Mouse (Mus musculus) CH12F3 (cell line): ENCODE results near the gene Slc24a3.

ENCODE experiments used
- in situ Hi-C: fragments of 300-500 bp; cut with MboI; formaldehyde crosslinking; loops from 2 replicates; pipeline ENCODE4 v1.14.3; 2020; ENCODE audit warnings: low sequenced_read_pairs

Gene Slc24a3

DNA sequence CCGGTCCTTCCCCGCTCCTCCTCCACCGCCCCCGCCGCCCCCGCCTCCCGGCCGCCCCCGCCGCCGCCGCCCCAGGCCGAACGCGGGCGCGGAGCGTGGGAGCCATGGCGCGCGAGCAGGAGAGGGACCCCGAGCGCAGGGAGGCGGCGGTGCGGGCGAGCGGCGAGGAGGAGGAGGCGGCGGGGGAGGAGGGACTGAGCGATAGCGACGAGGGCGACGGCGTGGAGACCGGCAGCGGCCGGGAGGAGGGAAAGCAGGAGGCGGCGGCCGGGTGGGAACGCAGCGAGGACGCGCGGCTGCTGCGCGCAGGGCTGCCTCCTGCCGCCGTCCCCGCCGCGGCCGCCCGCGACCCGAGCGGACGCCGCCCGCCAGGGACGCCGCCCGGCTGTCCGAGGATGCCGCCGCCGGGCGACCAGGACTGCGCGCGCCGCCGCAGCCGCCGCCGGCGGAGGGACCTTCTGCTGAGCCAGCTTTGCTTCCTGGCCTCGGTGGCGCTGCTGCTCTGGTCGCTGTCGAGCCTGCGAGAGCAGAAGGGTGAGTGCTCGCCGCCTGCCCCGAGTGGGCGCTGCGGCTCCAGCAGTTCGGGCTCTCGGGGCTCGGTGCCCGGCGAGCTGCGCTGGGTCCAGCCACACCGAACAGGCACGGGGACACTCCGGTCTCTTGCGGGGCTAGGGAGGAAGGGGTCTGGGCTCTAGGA is at the start of gene Slc24a3:
Gene Slc24a3, plus strand, starts transcription at position 91 of the 697 bp plus-strand sequence.
- in situ Hi-C loops: no loop called here

- in situ Hi-C loops: loop anchor here (25.0 kb wide), 1 partner anchor 480 kb away; no protein-coding TSS in a partner anchor
Measured at GRCm38 (mm10) chr2:145117762-145118161, 49.8 kb upstream of the Slc24a3 start.

GRCm38 (mm10) chr2:145127747-145128146 is 39.8 kb upstream of the Slc24a3 start:
- in situ Hi-C loops: no loop called here

DNA sequence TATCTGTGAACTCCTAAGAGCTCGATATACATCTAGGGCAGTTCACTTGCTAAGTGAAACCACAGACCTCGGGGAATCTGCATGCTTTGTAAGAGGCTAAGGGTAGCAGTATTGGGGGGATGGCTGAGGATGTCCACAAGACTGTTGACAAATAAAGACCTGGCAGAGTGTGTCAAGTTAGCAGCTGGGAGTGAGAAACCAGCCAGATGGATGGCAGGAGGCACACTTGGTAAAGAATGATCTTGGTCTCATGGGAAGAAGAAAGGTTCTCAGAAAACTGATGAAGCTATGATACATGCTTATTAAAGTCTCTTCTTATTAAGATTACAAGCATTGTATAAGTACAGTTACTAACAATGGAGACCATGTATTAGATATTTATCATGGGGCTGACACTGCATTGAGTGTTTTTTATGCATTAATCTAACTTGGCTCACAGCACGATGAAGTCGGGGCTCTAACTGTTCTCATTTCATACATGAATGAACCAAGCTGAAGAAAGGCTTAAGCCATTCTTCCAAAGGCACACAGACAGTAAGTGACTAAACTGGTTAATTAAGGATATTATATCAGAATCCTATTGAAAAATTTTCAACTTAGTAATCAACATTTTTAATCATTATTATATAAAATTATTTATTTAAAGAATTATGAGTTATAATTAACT is 30.8 kb upstream of the Slc24a3 start:
- in situ Hi-C loops: no loop called here

DNA sequence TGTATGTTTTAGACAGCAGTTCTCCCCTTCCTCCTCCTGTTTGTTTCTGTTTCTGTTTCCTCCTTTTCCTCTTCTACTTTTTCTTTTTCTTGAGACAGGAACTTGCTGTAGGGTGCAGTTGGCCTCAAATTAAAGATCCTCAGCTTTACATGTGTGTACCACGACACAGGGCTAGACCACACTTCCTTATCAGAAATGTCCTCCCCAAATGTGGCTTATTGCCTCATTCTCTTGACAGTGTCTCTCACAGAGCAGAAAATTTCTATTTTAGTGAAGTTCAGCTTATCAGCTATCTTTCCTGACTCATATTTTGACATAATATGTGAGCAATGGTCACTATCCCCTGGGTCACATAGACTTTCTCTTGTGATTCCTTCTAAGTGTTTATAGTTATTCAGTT is 17.1 kb upstream of the Slc24a3 start:
- in situ Hi-C loops: no loop called here

DNA sequence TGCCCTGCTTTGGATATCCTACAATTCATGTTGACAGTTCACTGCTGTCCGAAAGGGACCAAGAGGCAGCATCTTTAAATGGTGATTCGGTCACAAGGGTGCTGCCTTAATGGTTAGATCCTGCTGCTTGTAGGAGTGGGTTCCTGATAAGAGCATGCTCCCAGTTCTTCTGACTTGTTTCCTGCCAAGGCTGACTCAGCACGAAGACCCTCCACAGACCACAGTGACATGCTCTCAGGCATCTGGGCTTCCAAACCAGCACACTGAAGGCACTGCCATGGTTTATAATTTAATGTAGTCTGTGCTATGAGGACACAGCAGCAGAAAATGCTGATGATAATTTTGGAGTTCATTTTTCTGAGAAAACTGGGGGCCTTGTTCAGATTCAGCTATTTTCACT is 16.7 kb upstream of the Slc24a3 start:
- in situ Hi-C loops: no loop called here

GRCm38 (mm10) chr2:145152281-145152680 is 15.3 kb upstream of the Slc24a3 start:
- in situ Hi-C loops: no loop called here

DNA sequence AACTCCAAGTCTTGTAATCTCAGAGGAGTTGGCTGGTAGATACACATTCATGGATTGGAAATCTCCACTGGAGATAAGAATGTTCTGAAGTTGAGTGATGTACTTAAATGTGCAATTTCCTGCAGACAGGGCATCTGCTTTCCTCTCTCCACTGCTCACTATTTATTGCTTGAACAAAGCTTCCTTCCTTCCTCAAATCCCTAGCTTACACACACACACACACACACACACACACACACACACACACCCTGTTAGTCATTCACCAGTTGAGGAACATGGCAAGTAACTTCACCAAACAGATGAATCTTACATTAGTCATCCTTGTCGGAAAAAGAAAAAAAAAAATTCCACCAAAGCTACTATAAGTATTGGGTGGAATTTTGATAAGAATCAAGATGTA is 8.6 kb upstream of the Slc24a3 start:
- in situ Hi-C loops: no loop called here

- in situ Hi-C loops: no loop called here
Measured at GRCm38 (mm10) chr2:145161046-145161700, 6.4 kb upstream of the Slc24a3 start.

DNA sequence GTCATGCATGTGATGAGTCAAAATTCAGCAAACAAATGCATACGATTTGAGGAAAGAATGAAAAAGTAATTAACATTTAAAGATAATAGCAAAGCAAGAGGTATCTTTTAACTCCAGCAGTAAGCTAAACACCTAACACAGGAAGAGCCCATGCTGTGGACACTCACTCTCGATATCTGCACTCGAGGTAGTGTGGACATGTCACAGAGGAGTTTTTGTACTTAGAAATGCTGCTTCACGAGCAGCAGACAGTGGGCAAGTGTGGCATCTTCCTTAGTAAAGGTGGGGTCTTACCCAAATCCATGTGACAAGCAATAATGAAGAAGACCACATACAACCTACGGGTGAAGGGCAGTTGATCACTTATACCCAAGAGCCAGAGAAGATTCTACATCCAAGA is 3.5 kb upstream of the Slc24a3 start:
- in situ Hi-C loops: no loop called here

GRCm38 (mm10) chr2:145164562-145164961 is 3.0 kb upstream of the Slc24a3 start:
- in situ Hi-C loops: no loop called here

DNA sequence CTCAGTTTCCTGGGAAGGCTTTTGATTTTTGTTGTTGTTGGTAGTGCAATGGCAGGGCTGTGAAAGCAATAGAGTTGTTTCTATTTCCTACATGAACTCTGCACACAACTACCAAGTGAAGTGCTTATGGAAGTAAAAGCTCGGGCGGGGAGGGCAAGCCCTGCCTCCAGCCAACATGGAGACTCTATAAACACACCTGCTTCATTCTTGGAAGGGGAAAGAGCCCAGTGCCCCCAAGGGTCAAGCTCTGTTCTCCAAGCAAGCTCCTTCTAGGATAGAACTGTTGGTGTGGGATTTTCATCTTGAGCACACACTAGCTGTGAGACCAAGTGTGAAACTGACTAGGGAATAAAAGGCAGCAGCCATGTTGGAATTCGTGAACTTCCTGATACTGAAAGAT is 2.5 kb upstream of the Slc24a3 start:
- in situ Hi-C loops: no loop called here

DNA sequence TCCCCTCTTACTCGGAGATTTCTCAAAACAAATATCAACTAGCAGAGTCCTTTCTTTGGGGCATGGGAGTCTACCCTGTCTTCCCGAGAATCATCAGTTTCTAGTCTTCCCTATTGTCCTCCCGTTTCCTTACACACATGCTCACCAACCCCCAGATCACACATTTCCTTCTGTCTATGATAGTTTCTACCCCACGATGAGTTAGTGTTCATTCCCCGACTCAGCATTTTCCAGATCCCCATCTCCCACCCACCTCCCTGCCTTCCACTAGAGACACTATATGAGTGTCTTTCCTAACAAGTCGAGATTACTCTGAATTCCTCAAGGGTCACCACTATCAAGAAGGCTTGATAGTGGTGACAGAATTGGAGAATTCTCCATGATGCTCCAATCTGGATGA is 1.7 kb upstream of the Slc24a3 start:
- in situ Hi-C loops: no loop called here

DNA sequence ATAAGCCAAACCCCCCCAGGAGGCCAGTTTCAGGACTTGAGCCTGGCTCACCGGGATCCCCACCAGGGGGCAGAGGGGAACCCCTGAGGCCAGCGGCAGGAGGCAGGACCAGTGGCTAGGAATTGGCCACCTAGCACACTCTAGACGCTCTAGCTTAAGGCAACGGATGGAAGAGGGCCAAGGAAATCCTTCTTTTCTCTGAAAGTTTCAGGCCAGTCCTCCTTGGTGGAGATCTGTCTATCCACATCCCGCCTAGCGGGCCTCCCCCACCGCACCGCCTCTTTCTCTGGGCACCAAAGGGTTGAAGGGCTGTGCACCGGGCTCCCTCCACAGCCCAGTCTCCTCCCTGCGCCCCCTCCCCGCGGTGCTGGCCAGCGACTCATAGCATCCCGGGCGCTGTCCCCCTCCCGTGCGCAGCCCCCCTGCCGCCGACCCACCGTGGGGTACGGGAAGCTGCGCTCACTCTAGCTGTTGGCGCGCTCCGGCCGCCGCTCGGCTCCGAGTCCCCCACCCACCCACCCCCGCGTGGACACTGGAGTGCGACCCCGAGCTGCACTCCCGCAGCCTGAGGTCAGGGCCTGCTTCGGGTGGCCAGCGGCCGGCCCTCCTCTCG is 397 bp upstream of the Slc24a3 start:
- in situ Hi-C loops: no loop called here

- in situ Hi-C loops: no loop called here
Measured at GRCm38 (mm10) chr2:145168405-145168971, 934 bp downstream of the Slc24a3 start.

DNA sequence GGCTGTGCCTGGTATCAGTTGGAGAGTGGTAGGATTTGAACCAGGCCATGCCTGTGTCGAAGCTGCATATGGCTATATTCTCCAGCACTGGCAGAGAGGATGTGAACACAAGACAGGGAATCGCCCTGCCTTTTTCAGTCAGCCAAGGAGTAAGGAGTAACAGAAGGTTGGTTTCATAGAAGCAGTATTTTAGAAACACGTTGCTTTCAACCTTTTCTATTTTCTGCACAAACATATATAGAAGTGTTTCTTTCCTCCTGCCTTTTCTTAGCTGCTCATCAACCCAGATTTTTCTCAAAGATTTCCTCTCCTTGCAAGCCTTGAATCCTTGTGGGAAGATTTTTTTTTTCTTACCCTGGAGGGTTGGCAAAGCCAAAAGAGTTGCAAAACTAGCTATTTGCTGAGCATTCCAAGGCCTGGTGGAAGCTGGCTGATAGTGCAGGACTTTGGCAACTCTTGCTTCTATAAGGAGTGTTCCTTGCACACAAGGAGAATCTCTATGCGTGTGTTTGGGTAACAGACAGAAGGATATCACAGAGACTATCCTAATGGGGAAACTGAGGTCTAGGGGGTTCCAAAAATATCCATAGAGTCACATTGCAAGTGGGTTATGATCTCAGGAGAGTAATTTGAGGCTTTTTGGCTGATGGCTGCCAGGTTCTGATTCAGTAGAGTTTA is 5.6 kb downstream of the Slc24a3 start:
- in situ Hi-C loops: no loop called here

DNA sequence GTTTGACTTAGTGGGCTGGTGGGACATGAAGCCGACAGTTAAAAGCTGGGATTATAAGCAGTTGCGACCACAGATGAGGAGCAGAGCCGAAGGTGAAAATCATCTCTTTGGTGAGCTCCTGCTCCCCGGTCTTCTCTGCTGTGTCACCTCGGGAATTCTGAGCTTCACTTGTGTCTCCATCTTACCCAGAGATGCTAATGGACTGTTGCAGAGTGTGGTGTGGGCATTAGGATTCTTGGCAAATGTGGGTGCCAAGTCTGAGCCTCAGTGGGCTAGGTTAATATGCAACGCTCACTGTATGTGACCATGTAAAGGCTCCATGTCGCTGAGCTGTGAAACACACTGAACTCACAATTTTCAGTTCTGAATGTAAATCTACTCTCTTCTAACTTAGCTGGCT is 7.5 kb downstream of the Slc24a3 start:
- in situ Hi-C loops: no loop called here

DNA sequence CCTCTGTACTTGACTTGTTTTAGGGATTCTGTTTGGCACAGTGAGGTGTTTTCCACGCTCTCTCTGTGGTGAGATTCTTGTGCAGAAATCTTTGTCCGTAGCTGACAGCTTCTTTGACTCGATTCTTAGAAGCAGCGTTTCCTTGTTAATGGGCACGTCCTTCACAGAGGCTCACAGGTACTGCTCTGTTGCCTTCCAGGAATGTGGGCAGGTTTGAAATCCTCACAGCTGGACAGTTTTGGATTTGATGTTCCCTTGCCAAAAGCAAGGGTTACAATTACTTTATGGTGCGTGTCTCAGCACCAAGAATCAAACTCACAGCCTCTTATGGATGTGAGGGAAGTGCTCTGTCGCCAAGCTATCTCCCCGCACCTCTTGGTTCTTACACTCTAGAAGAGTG is 14.9 kb downstream of the Slc24a3 start:
- in situ Hi-C loops: no loop called here

DNA sequence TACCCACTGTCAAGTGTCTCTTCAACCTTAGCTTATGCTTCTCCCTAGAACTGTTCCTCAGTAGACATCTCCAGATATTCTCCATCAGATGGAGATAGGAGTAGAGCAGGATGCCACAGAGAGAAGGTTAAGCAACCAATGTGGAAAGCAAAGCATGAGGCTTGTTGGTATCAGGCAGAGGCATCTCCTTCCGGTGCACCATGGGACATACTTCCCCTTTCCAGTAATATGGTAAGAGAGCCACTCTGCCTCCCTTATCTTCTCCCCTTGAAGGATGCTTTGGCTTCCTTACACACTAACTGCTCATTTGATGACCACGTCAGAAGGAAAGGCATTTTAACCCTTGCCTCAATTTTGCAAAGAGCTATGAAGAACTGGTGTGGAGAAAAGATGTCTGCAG is 21.3 kb downstream of the Slc24a3 start:
- in situ Hi-C loops: no loop called here

DNA sequence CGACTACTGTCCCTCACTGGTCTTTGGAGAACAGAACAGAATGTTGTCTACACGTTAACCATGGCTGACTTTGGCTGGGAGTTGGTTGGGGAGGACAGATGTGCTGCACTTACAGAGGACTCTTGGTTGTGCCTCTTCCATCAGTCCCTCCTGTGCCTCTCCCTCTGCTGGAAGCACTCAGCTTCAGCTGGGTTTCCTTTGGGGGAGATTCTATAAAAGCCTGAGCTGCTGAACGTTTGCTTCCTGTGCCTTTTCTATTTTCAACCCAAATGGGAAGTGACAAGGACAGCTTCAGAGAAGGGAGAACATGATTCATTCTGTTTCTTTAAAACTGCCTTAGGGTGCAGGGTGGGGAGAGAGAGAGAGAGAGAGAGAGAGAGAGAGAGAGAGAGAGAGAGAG is 28.5 kb downstream of the Slc24a3 start:
- in situ Hi-C loops: no loop called here
